8 mouse cellular contexts compared by ENCODE assay signal in the genomic region with DNA sequence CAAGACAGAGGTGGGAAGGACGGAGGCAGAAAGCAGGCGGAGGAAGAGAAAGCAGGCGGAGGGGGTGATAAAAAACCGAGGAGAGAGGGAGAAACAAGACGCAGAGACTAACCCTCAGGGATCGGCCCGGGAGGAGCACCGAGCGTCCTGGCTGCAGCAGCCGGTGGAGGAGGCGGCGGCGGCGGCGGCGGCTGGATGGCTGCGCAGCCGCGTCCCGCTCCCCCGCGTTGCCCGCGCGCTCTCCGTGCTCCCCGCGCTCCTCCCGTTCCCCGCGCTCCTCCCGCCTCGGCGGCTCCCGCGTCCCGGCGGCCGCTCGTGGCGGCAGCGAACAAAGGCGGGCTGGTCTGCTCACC. TPM values are rescaled to one million over a fixed set of nuclear protein-coding genes. Genes with fewer than 3 reads are reported as not detected.
A peak's percentile ranks its signal among the peaks of the same experiment; 100 is the strongest.
DNase-seq lines count a peak whose midpoint lies in the region; ATAC-seq and TF ChIP-seq lines count a peak whose summit lies in the region.

No protein-coding gene starts in this region.

- peak overlapping the region; percentile 80 for H3K9ac ChIP-seq in intestine, embryonic 16.5 days (ENCODE audit: low read depth, low read length)

- peak; percentile 60 to 73 for DNase-seq in left cerebral cortex, adult 18-20 months (ENCODE audit: low spot score in 2 of 2)
- no peak for DNase-seq in left cerebral cortex, postnatal 4 days
- peak; percentile 70 for DNase-seq in forebrain, embryonic 10.5 days (ENCODE audit: extremely low spot score, low spot score)
- peak; percentile 27 for DNase-seq in lung, postnatal 36 days

- 0% methylated on average over 31 of the region's 43 CpGs for WGBS in forebrain, embryonic 10.5 days
- 0% methylated on average over 12 of the region's 43 CpGs for WGBS in intestine, embryonic 16.5 days

- peaks cover 3% of the 10 kb centered on the region; the same call in 1 of the 2 replicates for H3K4me1 ChIP-seq in bone marrow macrophage, adult 2 months (ENCODE audit: control insufficient read depth, insufficient read depth, low read length)
- H3K4me1 ChIP-seq in forebrain, embryonic 10.5 days: peaks cover 64% of the 10 kb centered on the region
- H3K4me1 ChIP-seq in intestine, embryonic 16.5 days (ENCODE audit: control insufficient read depth, insufficient read depth, low read length): peaks cover 26% of the 10 kb centered on the region
- H3K4me1 ChIP-seq in testis, adult 2 months (ENCODE audit: control insufficient read depth, insufficient read depth, low read length): peaks cover 18% of the 10 kb centered on the region

- peak overlapping the region; percentile 56 for H3K4me3 ChIP-seq in bone marrow macrophage, adult 2 months (ENCODE audit: insufficient read depth, low read length)
- H3K4me3 ChIP-seq in forebrain, embryonic 10.5 days: peak overlapping the region; percentile 79
- H3K4me3 ChIP-seq in intestine, embryonic 16.5 days (ENCODE audit: low read length): peak overlapping the region; percentile 82
- peak overlapping the region; percentile 80 for H3K4me3 ChIP-seq in testis, adult 2 months (ENCODE audit: control insufficient read depth, low read depth, low read length)

- peaks cover 84% of the 10 kb centered on the region for H3K27me3 ChIP-seq in forebrain, embryonic 10.5 days (ENCODE audit: poor library complexity, severe bottlenecking)
- H3K27me3 ChIP-seq in intestine, embryonic 16.5 days (replicated peaks; ENCODE audit: control insufficient read depth, insufficient read depth, low read length): peaks cover 27% of the 10 kb centered on the region
- H3K27me3 ChIP-seq in testis, adult 2 months (ENCODE audit: control insufficient read depth, insufficient read depth, low read length): no peaks in the 10 kb centered on the region

- H3K4me2 ChIP-seq in intestine, embryonic 16.5 days (ENCODE audit: low read depth, low read length): peak overlapping the region; percentile 77

- TF ChIP-seq POLR2A in bone marrow macrophage, adult 2 months (IDR thresholded peaks at IDR 0.05; ENCODE audit: borderline replicate concordance, low read depth, low read length): no peak
- TF ChIP-seq POLR2A in testis, adult 2 months (IDR thresholded peaks at IDR 0.05; ENCODE audit: control insufficient read depth, low read depth, low read length): no peak

- TF ChIP-seq CTCF in bone marrow macrophage, adult 2 months (IDR thresholded peaks at IDR 0.05; ENCODE audit: low read depth, low read length): no peak
- TF ChIP-seq CTCF in testis, adult 2 months (IDR thresholded peaks at IDR 0.05; ENCODE audit: control insufficient read depth, insufficient read depth, insufficient replicate concordance, low read depth, low read length): no peak

- no peaks in the 10 kb centered on the region for H3K9me3 ChIP-seq in forebrain, embryonic 10.5 days
- no peaks in the 10 kb centered on the region for H3K9me3 ChIP-seq in intestine, embryonic 16.5 days (ENCODE audit: control insufficient read depth, low read length)

- intact Hi-C loops in left cerebral cortex, postnatal 4 days (cut with DNase I): loop anchor here (10.0 kb wide), 2 partner anchors 105 to 155 kb away; no protein-coding TSS in a partner anchor

- peak; percentile 53 for ATAC-seq in intestine, embryonic 16.5 days
- no peak for ATAC-seq in megakaryocyte progenitor cell, adult 5-6 weeks (replicated peaks; ENCODE audit: poor library complexity)

- H3K27ac ChIP-seq in bone marrow macrophage, adult 2 months (ENCODE audit: insufficient read depth, low read depth, low read length): no peak overlapping the region
- H3K27ac ChIP-seq in forebrain, embryonic 10.5 days: peak overlapping the region; percentile 96
- peak overlapping the region; percentile 68 for H3K27ac ChIP-seq in intestine, embryonic 16.5 days (ENCODE audit: low read length)
- H3K27ac ChIP-seq in testis, adult 2 months (ENCODE audit: control insufficient read depth, insufficient read depth, low read depth, low read length): no peak overlapping the region

- no peaks in the 10 kb centered on the region for H3K36me3 ChIP-seq in forebrain, embryonic 10.5 days (replicated peaks)
- no peaks in the 10 kb centered on the region for H3K36me3 ChIP-seq in intestine, embryonic 16.5 days (ENCODE audit: control insufficient read depth, insufficient read depth, low read length)
- H3K36me3 ChIP-seq in testis, adult 2 months (ENCODE audit: control insufficient read depth, insufficient read depth, low read length): no peaks in the 10 kb centered on the region

RNA-seq across cellular contexts. Expression of gene Cux2, which starts 0.3 kb away (rescaled TPM):
- 100 to 1,000 TPM; 192 to 210 TPM for total RNA-seq in left cerebral cortex, adult 18-20 months (2021)
- 100 to 1,000 TPM; 182 to 239 TPM for total RNA-seq in left cerebral cortex, postnatal 4 days (2021)
- 0.07 TPM in 1 of 2 replicates, not detected in the other for polyA plus RNA-seq in bone marrow macrophage, adult 2 months (2012; ENCODE audit: insufficient read depth, insufficient read length, missing spikeins)
- polyA plus RNA-seq in forebrain, embryonic 10.5 days (2016; fragmentation: Nextera tagmentation; extraction: Ambion mirVana): 5.0 and 6.5 TPM in 2 replicates
- 4.3 and 4.8 TPM in 2 replicates for polyA plus RNA-seq in intestine, embryonic 16.5 days (2015; fragmentation: Nextera tagmentation; extraction: Ambion mirVana)
- 7.5 and 9.1 TPM in 2 replicates for polyA plus RNA-seq in testis, adult 2 months (2012; rRNA removed)
- total RNA-seq in megakaryocyte progenitor cell, adult 5-6 weeks (2015): 0.07 and 0.76 TPM in 2 replicates
- total RNA-seq in megakaryocyte progenitor cell, adult 5-6 weeks (2017): 1.1 TPM in 1 of 2 replicates, not detected in the other

RNA-seq across cellular contexts. Expression of gene Myl2, which starts 51.1 kb away (rescaled TPM):
- total RNA-seq in left cerebral cortex, adult 18-20 months (2021): 1 to 10 TPM; 1.3 to 2.0 TPM
- total RNA-seq in left cerebral cortex, postnatal 4 days (2021): not detected
- 3.6 TPM in 1 of 2 replicates, not detected in the other for polyA plus RNA-seq in bone marrow macrophage, adult 2 months (2012; ENCODE audit: insufficient read depth, insufficient read length, missing spikeins)
- polyA plus RNA-seq in forebrain, embryonic 10.5 days (2016; fragmentation: Nextera tagmentation; extraction: Ambion mirVana): not detected in 2 replicates
- 0.87 and 1.9 TPM in 2 replicates for polyA plus RNA-seq in intestine, embryonic 16.5 days (2015; fragmentation: Nextera tagmentation; extraction: Ambion mirVana)
- polyA plus RNA-seq in testis, adult 2 months (2012; rRNA removed): 1.4 and 1.5 TPM in 2 replicates
- total RNA-seq in megakaryocyte progenitor cell, adult 5-6 weeks (2015): not detected in 2 replicates
- not detected in 2 replicates for total RNA-seq in megakaryocyte progenitor cell, adult 5-6 weeks (2017)

Comparison
In these comparisons a context has a peak if more than half of its experiments do, and no peak if none do; other contexts are left out.
1. H3K27ac ChIP-seq: peak in forebrain, embryonic 10.5 days (single experiment) and intestine, embryonic 16.5 days (single experiment); none in bone marrow macrophage, adult 2 months (single experiment) and testis, adult 2 months (single experiment).
2. Peak in every context shown above with its lines, with median percentiles within 50 percentile points of each other: H3K4me3 ChIP-seq.